Mouse (Mus musculus) ES-E14 (cell line): Measurements from ENCODE around the gene Swsap1. TPM values are rescaled to one million over a fixed set of nuclear protein-coding genes. Genes with fewer than 3 reads are reported as not detected.

Source experiments
- DNase-seq: peaks from one replicate; pipeline ENCODE4 v3.0.0-alpha.2; 2013; ENCODE audit warnings: low read depth, low spot score
- H3K27ac ChIP-seq: 2 replicates; pipeline ENCODE4 v1.5.1; 2012; ENCODE audit warnings: low read depth, mild to moderate bottlenecking, low read length, moderate library complexity, mixed read lengths; ENCODE audit not compliant: poor library complexity, insufficient read depth, severe bottlenecking
- H3K36me3 ChIP-seq: 2 replicates; pipeline ENCODE4 v1.6.1; 2012; ENCODE audit warnings: mild to moderate bottlenecking, low read length, moderate library complexity, mixed read lengths; ENCODE audit not compliant: control insufficient read depth, poor library complexity, insufficient read depth, severe bottlenecking
- H3K4me1 ChIP-seq, 2 experiments: fragments of 150-350 bp in 1 of 2; sonication (generic) in 1 of 2; 2 replicates each; pipeline ENCODE4 v1.6.1; 2012; ENCODE audit warnings: low read length in 2 of 2, mild to moderate bottlenecking in 1 of 2, mixed read lengths in 1 of 2; ENCODE audit not compliant: control insufficient read depth in 2 of 2, insufficient read depth in 2 of 2, poor library complexity in 1 of 2
- H3K4me3 ChIP-seq, 2 experiments: fragments of 150-350 bp in 1 of 2; sonication (generic) in 1 of 2; 2 replicates each; pipeline ENCODE4 v1.5.1; 2012; ENCODE audit warnings: low read length in 2 of 2, low read depth in 1 of 2, mild to moderate bottlenecking in 1 of 2, mixed read lengths in 1 of 2; ENCODE audit not compliant: insufficient read depth in 1 of 2, poor library complexity in 1 of 2, severe bottlenecking in 1 of 2
- H3K9ac ChIP-seq: 2 replicates; pipeline ENCODE4 v1.6.1; 2012; ENCODE audit warnings: low read depth, mild to moderate bottlenecking, low read length, mixed read lengths; ENCODE audit not compliant: poor library complexity, insufficient read depth, severe bottlenecking
- H3K9me3 ChIP-seq: fragments of 150-350 bp; sonication (generic); 2 replicates; pipeline ENCODE4 v1.6.1; 2012; ENCODE audit warnings: low read depth, mild to moderate bottlenecking, low read length; ENCODE audit not compliant: control insufficient read depth, insufficient read depth
- CHD2 ChIP-seq: IDR thresholded peaks from 2 replicates; pipeline ENCODE4 v1.6.1; 2014; ENCODE audit warnings: mild to moderate bottlenecking, low read depth, low read length, inconsistent platforms
- HCFC1 ChIP-seq: IDR thresholded peaks from 2 replicates; pipeline ENCODE4 v1.6.1; 2012; ENCODE audit warnings: low read length, inconsistent platforms, borderline replicate concordance; ENCODE audit not compliant: insufficient read depth
- MAFK ChIP-seq: IDR thresholded peaks from 2 replicates; pipeline ENCODE4 v1.6.1; 2014; ENCODE audit warnings: mild to moderate bottlenecking, low read depth, low read length, inconsistent platforms; ENCODE audit not compliant: insufficient read depth
- ZC3H11A ChIP-seq: IDR thresholded peaks from 2 replicates; pipeline ENCODE4 v1.6.1; 2012; ENCODE audit warnings: low read depth, mild to moderate bottlenecking, inconsistent platforms, low read length, borderline replicate concordance
- ZNF384 ChIP-seq: IDR thresholded peaks from 2 replicates; pipeline ENCODE4 v1.6.1; 2012; ENCODE audit warnings: low read depth, low read length, inconsistent platforms
- in situ Hi-C, 2 experiments: fragments of 600-800 bp; cut with MboI; formaldehyde crosslinking; loops; one replicate each; pipeline ENCODE4 v1.15.1; 2025; ENCODE audit warnings: low sequenced_read_pairs in 2 of 2, inconsistent platforms in 1 of 2; ENCODE audit not compliant: unreplicated experiment in 2 of 2
- total RNA-seq: library from RNA; depleted of rRNA; stranded (reverse); fragments of 300-350 nt; gene quantifications from 2 replicates; pipeline ENCODE4 v1.2.3, GENCODE M21; 2012

The Swsap1 gene
- total RNA-seq, 1 experiment = 10.8 TPM

DNA sequence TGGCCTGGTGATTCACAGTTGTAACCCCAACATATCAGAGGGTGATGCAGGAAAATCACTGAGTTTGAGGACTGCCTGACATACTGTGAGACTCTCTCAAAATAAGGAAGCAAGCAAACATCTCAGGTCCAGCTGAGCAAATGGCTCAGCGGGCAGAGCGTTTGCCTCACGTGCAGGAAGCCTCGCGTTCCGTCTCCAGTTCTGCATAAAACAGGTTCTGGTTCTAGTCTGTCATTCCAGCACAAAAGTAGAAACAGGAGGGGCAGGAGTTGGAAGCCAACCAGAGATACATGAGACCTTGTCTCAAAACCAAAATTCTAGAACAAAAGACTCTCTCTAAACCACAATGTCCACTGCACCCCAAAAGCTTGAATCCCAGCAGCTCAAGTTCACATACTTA lies 28.8 kb upstream of the Swsap1 start:
- in situ Hi-C loops = no loop called here
- peaks cover 11% of the 10 kb centered on the region; the same call in 1 of the 2 replicates for H3K36me3 ChIP-seq
- no peaks in the 10 kb centered on the region for H3K9me3 ChIP-seq
- peak overlapping the region; percentile 71 to 79 for H3K4me3 ChIP-seq
- H3K9ac ChIP-seq = peak overlapping the region; percentile 80
- H3K27ac ChIP-seq = no peak overlapping the region
- H3K4me1 ChIP-seq = peaks cover 0 to 7% of the 10 kb centered on the region in 2 experiments; a peak in 2 of 4 replicates
- no peak for DNase-seq
- TF ChIP-seq MAFK = no peak
- TF ChIP-seq ZNF384 = no peak
- TF ChIP-seq ZC3H11A = no peak
- TF ChIP-seq CHD2 = no peak
- TF ChIP-seq HCFC1 = no peak

- Histone ChIP-seq H3K4me1 (peaks cover 0 to 7% of the 10 kb centered on the region in 2 experiments; a peak in 2 of 4 replicates), H3K36me3 (peaks cover 9% of the 10 kb centered on the region; the same call in 1 of the 2 replicates), H3K9me3 (no peaks in the 10 kb centered on the region), H3K9ac (peak within 1 kb of the TSS; percentile 80), H3K27ac (no peak within 1 kb of the TSS), H3K4me3 (peak within 1 kb of the TSS; percentile 71 to 79)
- DNase-seq = peak; percentile 94
- in situ Hi-C loops = no loop called here
- TF ChIP-seq HCFC1 (peak; percentile 46; the same call in 1 of the 2 replicates), ZNF384 (no peak), MAFK (no peak), ZC3H11A (no peak), CHD2 (peak; percentile 35; the same call in 1 of the 2 replicates)
These were observed 28.3 kb upstream of the Swsap1 start, which contains the start of the genes Ccdc159 and Tmem205 for GRCm38 (mm10) chr9:21927208-21927753. Gene Ccdc159 (plus strand): TSS chr9:21927471. Gene Tmem205 (minus strand): TSS chr9:21927556.

GRCm38 (mm10) chr9:21929208-21929607 lies 26.3 kb upstream of the Swsap1 start:
- in situ Hi-C loops = no loop called here
- H3K4me3 ChIP-seq = no peak overlapping the region
- H3K4me1 ChIP-seq = peaks cover 2 to 12% of the 10 kb centered on the region in 2 experiments; a peak in 1 of 4 replicates
- no peaks in the 10 kb centered on the region for H3K9me3 ChIP-seq
- no peak for DNase-seq
- peaks cover 1% of the 10 kb centered on the region; the same call in 1 of the 2 replicates for H3K36me3 ChIP-seq
- no peak for TF ChIP-seq ZC3H11A
- TF ChIP-seq ZNF384 = no peak
- no peak for TF ChIP-seq HCFC1
- no peak for TF ChIP-seq MAFK
- no peak for TF ChIP-seq CHD2
- no peak overlapping the region for H3K9ac ChIP-seq
- H3K27ac ChIP-seq = no peak overlapping the region

DNA sequence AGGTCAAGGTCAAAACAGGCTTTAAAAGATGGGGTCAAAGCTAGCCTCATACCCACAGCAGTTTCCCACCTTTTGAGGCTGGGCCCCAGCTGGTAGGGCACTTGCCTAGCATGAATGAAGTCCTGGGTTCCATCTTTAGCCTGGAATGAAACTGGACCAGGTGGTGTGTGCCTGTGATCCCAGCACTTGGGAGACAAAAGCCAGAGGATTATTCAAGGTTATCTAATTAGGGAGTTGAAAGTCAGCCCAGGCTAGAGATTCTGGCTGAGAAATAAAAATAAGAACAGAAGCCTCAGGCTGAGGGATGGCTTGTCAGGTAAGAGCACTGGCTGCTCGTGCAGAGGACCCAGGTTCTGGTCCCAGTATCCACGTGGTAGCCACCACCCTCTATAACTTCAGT lies 23.5 kb upstream of the Swsap1 start:
- no peak overlapping the region for H3K4me3 ChIP-seq
- no peak for DNase-seq
- in situ Hi-C loops = no loop called here
- H3K36me3 ChIP-seq = no peaks in the 10 kb centered on the region; the same call in 1 of the 2 replicates
- TF ChIP-seq MAFK (no peak), CHD2 (no peak), ZC3H11A (no peak), HCFC1 (no peak), ZNF384 (no peak)
- H3K9me3 ChIP-seq = no peaks in the 10 kb centered on the region
- peaks cover 2 to 9% of the 10 kb centered on the region in 2 experiments; a peak in 2 of 4 replicates for H3K4me1 ChIP-seq
- H3K9ac ChIP-seq = no peak overlapping the region
- no peak overlapping the region for H3K27ac ChIP-seq
